Mouse (Mus musculus) kidney, adult 10 weeks (tissue): Measurements from ENCODE around the gene AI182371. TPM values are rescaled to one million over a fixed set of nuclear protein-coding genes. Genes with fewer than 3 reads are reported as not detected.

ENCODE experiments used
- polyA plus RNA-seq: library from polyadenylated mRNA; stranded (reverse); fragments of 350-450 nt; fragmentation: Illumina TruSeq; extraction: RNeasy Lipid Tissue Mini Kit (QIAGEN cat#74804); gene quantifications from one replicate; pipeline ENCODE4 v1.2.3, GENCODE M21; 2014; ENCODE audit warnings: low read depth, low replicate concordance

The AI182371 gene
- 1.7 TPM for polyA plus RNA-seq

DNA sequence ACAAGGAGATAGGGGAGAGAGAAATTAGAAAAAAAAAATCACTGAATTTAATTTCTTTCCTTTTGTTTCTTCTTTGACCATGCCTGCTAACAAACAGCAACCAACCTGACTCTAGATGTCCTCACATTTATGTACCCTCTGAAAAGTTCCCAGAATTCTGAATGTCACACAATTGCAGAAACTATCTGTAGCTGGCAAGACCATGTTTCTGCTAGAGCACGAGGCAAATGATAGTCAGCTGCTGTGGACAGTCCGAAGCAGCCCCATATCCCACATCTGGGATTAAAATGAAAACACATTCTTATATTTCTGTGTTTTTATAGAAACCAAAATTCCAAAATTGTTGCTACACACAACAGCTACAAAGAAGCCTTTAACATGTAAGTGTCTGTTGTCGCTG is at the start of gene AI182371:
Gene AI182371, minus strand, starts transcription at position 101 of the 400 bp plus-strand sequence.

DNA sequence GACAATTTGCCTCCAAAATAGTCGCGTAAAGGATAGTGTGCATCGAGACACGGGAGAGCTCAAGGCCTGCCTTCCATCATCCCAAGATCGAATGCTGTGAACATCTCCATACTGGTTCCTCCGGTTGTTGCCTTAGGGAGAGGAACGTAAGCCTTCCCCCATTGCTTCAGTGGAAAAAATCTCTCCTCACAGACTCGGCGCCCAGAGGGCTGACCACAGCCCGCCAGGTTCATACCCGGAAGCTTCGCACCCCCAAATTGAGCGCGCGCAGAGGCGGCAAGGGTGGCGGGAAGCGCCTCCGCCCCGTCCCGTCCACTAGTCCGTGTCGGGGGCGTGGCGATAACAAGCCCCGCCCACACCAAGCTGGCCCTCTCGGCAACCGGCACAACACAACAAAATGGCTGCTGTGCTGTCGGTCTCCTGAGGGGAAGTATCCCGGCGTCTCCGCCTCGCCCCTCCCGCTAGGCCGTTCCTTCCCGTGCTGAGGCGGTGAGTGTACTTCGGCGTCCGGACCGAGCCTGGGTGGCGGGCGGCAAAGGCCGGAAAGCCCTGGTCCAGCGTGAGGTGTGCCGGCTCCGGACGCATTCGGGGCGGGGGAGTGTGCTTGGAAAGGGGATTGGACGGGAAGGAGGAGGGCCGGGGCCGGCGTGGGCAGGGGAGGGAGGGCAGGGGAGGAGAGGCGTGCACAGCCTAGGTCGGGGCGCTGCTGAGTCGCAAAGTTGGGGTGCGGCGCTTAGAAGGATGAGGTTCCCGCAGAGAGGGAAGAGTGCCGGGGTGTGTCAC is 8.0 kb upstream of the AI182371 start, which contains the start of gene Cntrl:
Gene Cntrl, plus strand, starts transcription at position 352 of the 783 bp plus-strand sequence.

DNA sequence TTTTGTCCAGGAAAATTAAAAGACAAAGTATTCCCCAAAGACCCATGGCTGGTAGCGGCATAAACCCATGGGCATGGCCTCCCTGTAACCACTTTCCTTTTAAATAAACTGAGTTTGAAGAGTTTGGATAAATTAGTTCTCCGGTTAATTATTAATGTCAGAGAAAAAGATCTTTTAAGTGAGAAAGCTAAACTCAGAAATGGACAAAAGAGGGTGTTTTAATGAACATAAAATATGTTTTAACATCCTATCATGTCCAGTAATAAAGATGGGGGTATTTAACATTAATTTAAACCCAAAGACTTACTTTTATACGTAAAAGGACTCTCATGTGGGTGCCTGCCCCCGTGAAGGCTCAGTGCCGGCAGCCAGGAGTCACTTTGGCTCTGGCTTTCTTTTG is 40.0 kb downstream of the AI182371 start, which contains the start of gene Hc:
Gene Hc, minus strand, starts transcription at position 101 of the 400 bp plus-strand sequence.

Other genes starting within 250 kb of the AI182371 start
- 71.4 TPM for gene Cutal, start 227.1 kb downstream of the AI182371 start, polyA plus RNA-seq
- gene Psmd5, start 226.6 kb downstream of the AI182371 start, polyA plus RNA-seq = 63.2 TPM
- gene Phf19, start 187.5 kb downstream of the AI182371 start, polyA plus RNA-seq = not detected
- gene Traf1, start 139.8 kb downstream of the AI182371 start, polyA plus RNA-seq = 2.5 TPM
- gene Hc, start 40.1 kb downstream of the AI182371 start, polyA plus RNA-seq = 0.28 TPM
- 18.8 TPM for gene Cntrl, start 7.9 kb upstream of the AI182371 start, polyA plus RNA-seq
- gene Rab14, start 99.6 kb upstream of the AI182371 start, polyA plus RNA-seq = 403 TPM
- 4.8 TPM for gene Gsn, start 154.8 kb upstream of the AI182371 start, polyA plus RNA-seq
- gene Stom, start 235.4 kb upstream of the AI182371 start, polyA plus RNA-seq = 14.3 TPM